Mouse (Mus musculus): ENCODE results near the gene Hist1h3a.

DNA sequence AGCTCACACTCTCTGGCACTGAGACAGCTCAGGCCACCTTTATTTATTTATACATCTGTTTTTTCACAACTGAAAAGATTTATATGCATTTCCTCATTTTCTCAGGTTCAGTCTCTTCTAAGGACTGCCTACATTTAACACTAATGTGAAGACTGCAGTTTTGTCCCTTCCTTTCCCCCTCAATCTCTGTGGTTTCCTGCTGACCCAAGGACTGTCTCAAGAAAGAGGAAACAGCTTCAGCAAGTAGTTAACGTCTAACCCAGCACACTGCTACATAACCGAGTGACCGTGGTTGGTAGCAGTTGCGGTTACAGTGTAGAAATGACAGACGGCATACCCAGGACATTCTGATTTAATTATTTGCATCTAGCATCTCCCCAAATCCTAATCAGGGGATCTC, 37.2 kb upstream of the Hist1h3a start:
- TF ChIP-seq CTCF (conservative IDR thresholded peaks at IDR 0.05; ENCODE audit: low read length): no peak
- TF ChIP-seq NANOG (IDR thresholded peaks at IDR 0.05; ENCODE audit: borderline replicate concordance, low read length): no peak

Data from E14TG2a.4 (cell line).